Mouse (Mus musculus): ENCODE results near the gene Rbm20. TPM values are rescaled to one million over a fixed set of nuclear protein-coding genes. Genes with fewer than 3 reads are reported as not detected.
"Not testable (repeated sequence)": the region's sequence is repeated elsewhere in the genome, so short reads cannot be mapped to it uniquely, and the experiment has no call there.

Rbm20 gene
- polyA plus RNA-seq, 1 experiment from 2014 or later, result 4.0 TPM

DNA sequence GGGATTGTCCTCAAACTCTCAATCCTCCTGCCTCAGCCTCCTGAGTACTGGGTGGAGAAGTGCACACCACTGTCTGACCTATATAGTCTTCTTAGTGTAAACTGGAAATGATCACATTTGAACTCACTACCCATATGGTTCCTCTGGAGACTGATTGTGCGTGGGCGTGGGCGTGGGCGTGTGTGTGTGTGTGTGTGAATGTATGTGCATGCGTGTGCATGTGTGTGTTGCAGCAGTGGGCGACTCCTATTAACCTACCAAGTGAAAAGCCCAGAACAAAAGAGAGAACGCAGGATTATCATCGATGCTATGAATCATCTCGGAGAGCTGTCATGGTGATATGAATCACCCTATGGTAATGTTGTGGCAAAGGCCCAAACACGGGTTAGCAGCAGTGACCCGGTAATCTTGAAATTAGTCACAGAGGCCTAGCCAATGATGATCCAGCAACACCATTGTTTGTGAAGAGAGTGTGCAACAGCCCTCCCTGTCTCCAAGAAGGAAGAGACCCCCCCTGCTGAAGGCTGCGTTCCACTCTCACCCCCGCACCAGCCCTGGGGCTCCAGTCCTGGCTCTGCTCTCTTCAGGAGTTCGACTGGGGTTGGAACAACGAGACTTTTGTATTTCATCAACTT, 123.4 kb downstream of the Rbm20 start:
- H3K4me2 ChIP-seq, result no peak overlapping the region
- 0 out of 2 replicates have a peak overlapping the region, but pooled peaks have one; percentile 43 for H3K27ac ChIP-seq
- H3K27me3 ChIP-seq, result no peaks in the 10 kb centered on the region
- ATAC-seq (ENCODE audit: insufficient number of reproducible peaks, low FRiP score, low TSS enrichment, low read depth), result no peak
- no peak overlapping the region for H3K4me3 ChIP-seq
- peaks cover 5% of the 10 kb centered on the region; the same call in 1 of the 2 replicates for H3K4me1 ChIP-seq
- H3K9ac ChIP-seq, result no peak overlapping the region
- no peaks in the 10 kb centered on the region for H3K36me3 ChIP-seq
- no peaks in the 10 kb centered on the region for H3K9me3 ChIP-seq
- 76% methylated on average over 15 of the region's 15 CpGs for WGBS

DNA sequence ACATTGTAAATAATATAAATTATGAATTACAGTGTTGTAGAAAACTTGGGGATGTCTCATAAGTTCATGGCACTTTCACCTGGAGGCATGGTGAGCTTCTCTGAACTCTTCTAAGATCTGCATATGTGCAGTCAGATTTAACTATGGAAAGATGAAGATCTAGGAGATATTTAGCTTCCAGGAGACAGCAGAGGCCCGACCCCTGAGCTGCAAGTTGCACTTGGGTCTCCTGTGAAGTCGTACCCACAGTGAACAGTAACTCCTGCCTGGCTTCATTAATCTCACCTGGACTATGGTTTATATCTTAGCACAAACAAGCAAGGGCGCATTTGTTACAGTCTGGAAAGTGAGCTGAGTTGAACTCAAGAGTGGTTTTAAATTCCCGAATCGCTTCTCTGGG, 124.3 kb downstream of the Rbm20 start:
- H3K4me3 ChIP-seq, result no peak overlapping the region
- H3K4me2 ChIP-seq, result no peak overlapping the region
- H3K36me3 ChIP-seq, result no peaks in the 10 kb centered on the region
- H3K27ac ChIP-seq, result no peak overlapping the region
- H3K27me3 ChIP-seq, result no peaks in the 10 kb centered on the region
- WGBS, result 76% methylated on average over 5 of the region's 5 CpGs
- ATAC-seq (ENCODE audit: insufficient number of reproducible peaks, low FRiP score, low TSS enrichment, low read depth), result no peak
- H3K9me3 ChIP-seq, result no peaks in the 10 kb centered on the region
- no peak overlapping the region for H3K9ac ChIP-seq
- H3K4me1 ChIP-seq, result peaks cover 9% of the 10 kb centered on the region; the same call in 1 of the 2 replicates

DNA sequence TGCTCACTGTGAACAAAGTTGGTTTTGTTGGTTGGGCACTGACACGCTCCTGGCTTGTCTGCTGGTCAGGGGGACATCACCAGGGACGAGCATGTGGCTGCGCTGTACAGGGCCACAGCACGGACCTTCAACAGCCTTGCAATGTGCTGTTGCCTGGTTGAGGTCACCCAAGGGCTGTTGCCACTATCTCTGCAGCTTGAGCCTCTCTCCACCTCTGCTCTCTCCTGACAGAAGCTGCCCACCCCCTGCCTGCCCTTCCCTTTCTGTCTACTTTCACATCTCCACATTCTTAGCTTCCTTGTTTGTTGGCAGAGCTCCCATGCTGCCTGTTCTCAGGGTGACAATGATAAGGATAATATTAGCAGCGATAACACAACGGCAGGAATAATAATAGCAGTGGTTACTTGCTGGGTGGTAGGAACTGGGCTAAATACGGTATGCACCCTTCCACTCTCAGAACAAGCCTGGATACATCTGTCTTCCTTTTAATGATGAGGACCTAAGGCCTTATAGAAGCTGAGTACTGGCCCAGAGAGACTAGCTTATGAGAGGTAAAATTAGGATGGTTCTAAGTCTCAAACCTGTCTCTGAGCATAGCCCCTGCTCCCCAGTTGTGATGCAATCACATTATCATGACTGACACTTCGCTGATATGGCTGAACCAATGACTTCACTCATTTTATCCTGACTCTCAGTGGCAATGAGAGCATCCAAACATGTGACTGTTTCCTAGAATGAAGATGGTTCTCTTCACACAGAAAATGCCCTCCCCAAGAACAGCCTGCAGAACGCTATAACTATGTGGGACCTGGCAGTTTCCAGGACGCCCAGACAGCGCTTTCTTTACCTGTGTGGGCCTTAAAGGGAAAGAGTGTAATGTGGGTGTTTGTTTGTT, 124.9 kb downstream of the Rbm20 start:
- H3K27ac ChIP-seq, result no peak overlapping the region
- H3K4me3 ChIP-seq, result no peak overlapping the region
- WGBS, result 80% methylated on average over 11 of the region's 11 CpGs
- H3K4me2 ChIP-seq, result no peak overlapping the region
- no peaks in the 10 kb centered on the region for H3K36me3 ChIP-seq
- H3K4me1 ChIP-seq, result peaks cover 11% of the 10 kb centered on the region; the same call in 1 of the 2 replicates
- H3K9me3 ChIP-seq, result no peaks in the 10 kb centered on the region
- H3K27me3 ChIP-seq, result no peaks in the 10 kb centered on the region
- H3K9ac ChIP-seq, result no peak overlapping the region
- ATAC-seq (ENCODE audit: insufficient number of reproducible peaks, low FRiP score, low TSS enrichment, low read depth), result no peak

DNA sequence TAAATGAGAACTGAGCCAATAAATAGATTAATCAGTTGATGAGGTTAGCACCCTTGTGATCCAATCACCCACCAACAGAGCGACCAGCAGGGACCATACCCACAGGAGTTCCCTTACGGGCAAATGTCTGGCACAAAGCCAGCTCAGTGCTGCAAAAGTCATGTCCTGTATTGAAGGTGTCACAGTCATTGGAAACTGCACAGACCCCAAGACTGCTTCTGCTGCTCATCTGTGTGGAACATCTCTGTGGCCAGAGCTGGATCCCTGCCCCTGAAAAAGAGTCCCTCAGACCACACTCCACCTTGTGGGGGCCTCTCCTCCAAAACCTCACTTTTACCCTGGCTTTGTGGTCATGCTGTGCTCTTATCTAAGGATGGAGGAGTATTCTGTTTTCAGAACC, 126.8 kb downstream of the Rbm20 start:
- peaks cover 23% of the 10 kb centered on the region for H3K4me1 ChIP-seq
- no peaks in the 10 kb centered on the region for H3K27me3 ChIP-seq
- no peak overlapping the region for H3K4me2 ChIP-seq
- 32% methylated on average over 2 of the region's 2 CpGs for WGBS
- H3K36me3 ChIP-seq, result no peaks in the 10 kb centered on the region
- H3K4me3 ChIP-seq, result no peak overlapping the region
- H3K9ac ChIP-seq, result no peak overlapping the region
- H3K27ac ChIP-seq, result no peak overlapping the region
- ATAC-seq (ENCODE audit: insufficient number of reproducible peaks, low FRiP score, low TSS enrichment, low read depth), result no peak
- H3K9me3 ChIP-seq, result no peaks in the 10 kb centered on the region

DNA sequence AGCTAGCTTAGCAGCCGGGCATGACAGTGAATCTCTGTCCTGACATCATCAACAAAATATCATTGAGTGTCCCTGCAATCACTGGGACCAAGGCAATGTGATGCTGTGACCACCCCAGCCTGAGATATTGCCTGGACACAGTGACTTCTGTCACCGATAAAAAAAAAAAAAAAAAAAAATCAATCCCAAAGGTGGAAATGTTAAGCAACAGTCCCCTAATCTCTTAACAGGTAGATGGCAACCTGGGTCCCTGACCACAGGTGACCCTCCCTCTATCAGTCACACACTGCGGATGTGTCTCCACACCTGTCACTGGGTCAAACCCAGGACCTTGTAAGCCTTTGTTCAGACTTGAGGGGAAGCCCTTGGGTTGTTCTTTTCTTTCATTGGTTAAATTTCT, 128.0 kb downstream of the Rbm20 start:
- Histone ChIP-seq H3K27me3 (no peaks in the 10 kb centered on the region), H3K4me3 (no peak overlapping the region), H3K9ac (no peak overlapping the region), H3K27ac (no peak overlapping the region), H3K9me3 (no peaks in the 10 kb centered on the region), H3K4me2 (no peak overlapping the region), H3K36me3 (no peaks in the 10 kb centered on the region), H3K4me1 (peaks cover 32% of the 10 kb centered on the region)
- WGBS, result 74% methylated on average over 3 of the region's 3 CpGs
- ATAC-seq (ENCODE audit: insufficient number of reproducible peaks, low FRiP score, low TSS enrichment, low read depth), result no peak

DNA sequence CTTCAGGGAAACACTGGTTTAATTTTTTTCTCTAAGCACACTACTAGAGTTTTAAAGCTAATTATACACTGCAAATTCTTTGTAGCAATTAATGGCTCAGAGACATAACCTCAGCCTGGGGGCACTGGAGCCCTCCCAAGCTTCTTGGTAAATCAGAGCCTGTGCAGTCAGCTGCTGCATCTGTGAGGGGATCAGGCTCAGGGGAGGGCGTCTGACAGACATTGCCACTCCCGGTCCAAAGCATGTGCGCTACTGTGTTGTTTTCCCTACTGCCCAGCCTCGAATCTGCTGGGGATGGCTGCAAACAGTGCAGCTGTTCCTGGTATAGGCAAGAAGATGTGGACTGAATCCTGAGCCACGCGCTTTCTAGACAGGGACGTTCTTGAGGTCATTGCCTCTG, 129.0 kb downstream of the Rbm20 start:
- Histone ChIP-seq H3K4me1 (peaks cover 31% of the 10 kb centered on the region), H3K36me3 (no peaks in the 10 kb centered on the region), H3K9me3 (no peaks in the 10 kb centered on the region), H3K9ac (no peak overlapping the region), H3K27me3 (no peaks in the 10 kb centered on the region), H3K4me2 (no peak overlapping the region), H3K4me3 (no peak overlapping the region), H3K27ac (peak overlapping the region; percentile 24; the same call in 1 of the 2 replicates)
- ATAC-seq (ENCODE audit: insufficient number of reproducible peaks, low FRiP score, low TSS enrichment, low read depth), result peak; percentile 25; the same call in 1 of the 2 replicates
- 39% methylated on average over 7 of the region's 7 CpGs for WGBS

DNA sequence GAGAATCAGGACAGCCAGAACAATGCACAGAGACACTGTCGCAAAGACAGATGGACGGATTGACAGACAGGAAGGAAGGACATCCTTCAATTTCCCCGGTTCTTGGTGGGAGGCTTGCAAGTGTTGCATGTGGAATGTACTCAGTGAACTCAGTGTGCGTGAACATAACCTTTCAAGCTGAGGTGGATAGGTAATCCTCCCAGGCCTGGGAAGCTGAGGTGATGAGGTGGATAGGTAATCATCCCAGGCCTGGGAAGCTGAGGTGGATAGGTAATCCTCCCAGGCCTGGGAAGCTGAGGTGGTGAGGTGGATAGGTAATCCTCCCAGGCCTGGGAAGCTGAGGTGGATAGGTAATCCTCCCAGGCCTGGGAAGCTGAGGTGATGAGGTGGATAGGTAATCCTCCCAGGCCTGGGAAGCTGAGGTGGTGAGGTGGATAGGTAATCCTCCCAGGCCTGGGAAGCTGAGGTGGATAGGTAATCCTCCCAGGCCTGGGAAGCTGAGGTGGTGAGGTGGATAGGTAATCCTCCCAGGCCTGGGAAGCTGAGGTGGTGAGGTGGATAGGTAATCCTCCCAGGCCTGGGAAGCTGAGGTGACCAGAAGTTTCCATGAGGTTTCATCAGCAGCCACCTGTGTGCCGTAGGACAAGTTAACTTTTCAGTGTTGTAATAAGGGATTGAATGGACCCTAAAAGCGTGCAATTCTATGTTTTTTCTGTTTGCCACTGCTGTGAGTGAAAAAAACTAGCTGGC, 129.6 kb downstream of the Rbm20 start:
- not testable (repeated sequence) for H3K27me3 ChIP-seq; H3K4me2 ChIP-seq; H3K9me3 ChIP-seq; ATAC-seq (ENCODE audit: insufficient number of reproducible peaks, low FRiP score, low TSS enrichment, low read depth); H3K9ac ChIP-seq; H3K4me3 ChIP-seq; H3K36me3 ChIP-seq
- 70% methylated on average over 6 of the region's 6 CpGs for WGBS
- Histone ChIP-seq H3K27ac (peak overlapping the region; percentile 29; the same call in 1 of the 2 replicates), H3K4me1 (peaks cover 31% of the 10 kb centered on the region)

DNA sequence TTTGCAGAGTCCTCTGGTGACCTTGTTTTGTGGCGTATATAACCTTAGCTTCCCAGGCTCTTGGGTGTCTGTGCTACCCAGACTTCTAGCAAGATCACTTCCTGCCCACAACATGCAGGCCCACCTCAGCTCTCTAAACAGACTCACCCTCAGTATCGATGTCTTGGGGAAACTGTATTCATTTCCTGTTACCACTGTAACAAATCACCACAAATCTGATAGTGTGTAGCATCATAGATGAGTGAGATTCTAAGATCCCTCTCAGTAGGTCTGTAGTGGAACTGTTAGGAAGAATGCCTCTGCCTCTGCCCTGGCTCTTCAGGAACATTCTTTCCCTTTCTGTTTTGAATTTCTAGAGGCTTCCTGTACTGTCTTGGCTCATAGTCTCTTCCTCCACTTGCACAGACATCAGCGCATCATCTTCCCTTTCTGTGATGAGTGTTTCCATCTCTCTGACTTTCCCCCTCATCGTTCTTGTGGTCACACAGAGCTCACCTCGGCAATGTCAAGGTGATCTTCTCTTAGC, 130.2 kb downstream of the Rbm20 start:
- no peaks in the 10 kb centered on the region for H3K9me3 ChIP-seq
- H3K27ac ChIP-seq, result peak overlapping the region; percentile 29; the same call in 1 of the 2 replicates
- no peak overlapping the region for H3K9ac ChIP-seq
- no peak overlapping the region for H3K4me3 ChIP-seq
- 71% methylated on average over 5 of the region's 5 CpGs for WGBS
- no peak overlapping the region for H3K4me2 ChIP-seq
- no peak for ATAC-seq (ENCODE audit: insufficient number of reproducible peaks, low FRiP score, low TSS enrichment, low read depth)
- peaks cover 31% of the 10 kb centered on the region for H3K4me1 ChIP-seq
- no peaks in the 10 kb centered on the region for H3K36me3 ChIP-seq
- no peaks in the 10 kb centered on the region for H3K27me3 ChIP-seq

DNA sequence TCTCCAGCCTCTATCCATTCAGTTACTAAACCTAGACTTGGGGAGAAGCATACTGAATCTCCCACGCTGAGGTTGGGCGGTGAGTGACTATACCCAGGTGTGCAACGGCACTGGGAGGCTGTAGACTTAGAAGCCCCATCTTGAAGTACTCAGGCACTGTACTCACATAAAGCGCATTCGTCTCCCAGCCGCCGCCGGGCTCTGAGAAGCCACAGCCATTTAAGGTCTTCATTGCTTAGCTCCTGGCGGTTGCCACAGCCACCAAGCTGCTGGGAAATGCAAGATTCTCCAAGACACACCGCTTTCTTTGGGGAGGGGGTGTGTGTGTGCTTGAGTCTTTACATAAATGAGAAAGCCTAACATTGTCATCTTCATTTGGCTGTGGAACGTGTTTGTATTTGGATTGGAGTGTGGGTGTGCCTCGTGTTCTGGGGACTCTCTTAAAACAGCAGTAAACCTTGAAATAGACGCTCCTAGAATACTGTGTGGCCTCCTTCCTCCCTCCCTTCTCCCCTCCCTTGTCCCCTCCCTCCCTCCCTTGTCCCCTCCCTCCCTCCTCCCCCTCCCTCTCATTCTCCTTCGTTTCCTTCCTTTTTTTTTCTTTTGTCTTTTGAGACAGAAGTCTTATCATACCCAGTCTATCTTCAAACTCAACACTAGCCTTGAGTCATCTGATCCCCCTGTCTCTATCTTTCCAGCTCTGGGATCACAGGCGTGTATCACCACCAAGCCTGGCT, 131.1 kb downstream of the Rbm20 start:
- Histone ChIP-seq H3K4me3 (no peak overlapping the region), H3K4me2 (no peak overlapping the region; the same call in 1 of the 2 replicates), H3K27ac (no peak overlapping the region), H3K36me3 (no peaks in the 10 kb centered on the region), H3K9ac (no peak overlapping the region), H3K27me3 (no peaks in the 10 kb centered on the region), H3K9me3 (no peaks in the 10 kb centered on the region), H3K4me1 (peaks cover 31% of the 10 kb centered on the region)
- ATAC-seq (ENCODE audit: insufficient number of reproducible peaks, low FRiP score, low TSS enrichment, low read depth), result no peak
- WGBS, result 32% methylated on average over 15 of the region's 15 CpGs

DNA sequence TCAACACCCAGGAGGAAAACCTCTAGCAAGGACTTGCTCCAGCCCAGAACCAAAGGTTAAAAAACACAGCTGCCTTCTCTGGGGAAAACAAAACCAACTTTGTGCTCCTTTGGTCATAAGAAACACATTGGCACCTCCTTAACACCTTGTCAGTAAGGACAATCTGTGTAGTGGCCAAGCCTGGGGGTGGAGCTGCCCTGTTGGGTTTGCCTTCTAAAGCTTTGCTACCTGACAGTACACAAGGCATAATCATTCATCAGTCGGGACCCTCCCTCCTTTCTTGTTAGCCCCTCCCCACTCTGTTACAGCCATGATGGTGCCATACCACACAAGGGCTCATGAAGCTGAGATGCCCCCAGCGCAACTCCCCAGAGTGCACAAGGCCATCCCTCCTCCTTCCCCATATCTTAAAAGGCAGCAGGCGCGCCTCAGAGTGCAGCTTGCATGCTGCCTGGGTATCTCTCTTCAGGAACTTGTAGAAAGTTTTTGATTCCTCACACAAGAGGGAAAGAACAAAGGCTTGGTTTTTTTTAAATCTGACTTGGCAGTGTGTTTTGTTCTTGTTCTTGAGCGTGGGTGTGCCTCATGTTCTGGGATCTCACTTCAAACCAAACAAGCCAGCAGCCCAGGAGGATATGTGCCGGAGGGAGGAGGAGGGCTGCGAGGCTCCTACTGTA, 132.2 kb downstream of the Rbm20 start:
- WGBS, result 53% methylated on average over 7 of the region's 7 CpGs
- no peak overlapping the region for H3K9ac ChIP-seq
- no peaks in the 10 kb centered on the region for H3K36me3 ChIP-seq
- H3K27me3 ChIP-seq, result no peaks in the 10 kb centered on the region
- no peak overlapping the region for H3K4me3 ChIP-seq
- H3K4me2 ChIP-seq, result no peak overlapping the region
- peaks cover 31% of the 10 kb centered on the region for H3K4me1 ChIP-seq
- no peaks in the 10 kb centered on the region for H3K9me3 ChIP-seq
- peak overlapping the region; percentile 61 for H3K27ac ChIP-seq
- no peak for ATAC-seq (ENCODE audit: insufficient number of reproducible peaks, low FRiP score, low TSS enrichment, low read depth)

DNA sequence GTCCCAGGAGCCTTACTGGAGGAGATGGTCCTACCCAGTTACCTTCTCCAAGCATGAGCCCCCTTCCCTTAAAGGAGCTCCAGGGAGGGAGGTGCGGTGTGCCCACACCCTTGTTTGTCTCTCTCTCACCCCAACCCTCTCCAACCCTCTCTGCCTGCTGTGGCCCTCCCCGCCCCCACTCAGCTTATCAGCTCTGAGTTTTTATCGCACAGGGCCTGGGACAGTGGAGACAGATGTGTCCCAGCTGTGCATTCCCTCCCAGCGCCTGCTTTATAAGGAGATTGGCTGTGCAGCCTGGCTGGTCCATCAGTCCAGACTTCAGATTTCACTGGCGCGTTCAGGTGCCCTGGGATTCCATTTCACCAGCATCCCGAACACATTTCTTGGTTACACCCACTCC, 132.9 kb downstream of the Rbm20 start:
- WGBS, result 50% methylated on average over 7 of the region's 7 CpGs
- no peaks in the 10 kb centered on the region for H3K9me3 ChIP-seq
- 0 out of 2 replicates have a peak, but pooled peaks have one; percentile 31 for ATAC-seq (ENCODE audit: insufficient number of reproducible peaks, low FRiP score, low TSS enrichment, low read depth)
- no peak overlapping the region for H3K4me3 ChIP-seq
- H3K9ac ChIP-seq, result no peak overlapping the region
- H3K27ac ChIP-seq, result peak overlapping the region; percentile 61
- H3K4me1 ChIP-seq, result peaks cover 31% of the 10 kb centered on the region
- H3K27me3 ChIP-seq, result no peaks in the 10 kb centered on the region
- no peak overlapping the region for H3K4me2 ChIP-seq
- no peaks in the 10 kb centered on the region for H3K36me3 ChIP-seq

All from limb, embryonic 15.5 days (tissue).